Mouse (Mus musculus) testis, postnatal 10 days (tissue): ENCODE measurements at regions not wholly inside any gene's neighbourhood (a gene's known extent, or its start where the extent isn't known, plus 50 kb on each side); places are given as distances from the start of the nearest gene placed in this dataset.

ENCODE experiments used
- DNase-seq: peaks from one replicate; pipeline ENCODE4 v3.0.0; 2021; ENCODE audit warnings: low spot score

DNA sequence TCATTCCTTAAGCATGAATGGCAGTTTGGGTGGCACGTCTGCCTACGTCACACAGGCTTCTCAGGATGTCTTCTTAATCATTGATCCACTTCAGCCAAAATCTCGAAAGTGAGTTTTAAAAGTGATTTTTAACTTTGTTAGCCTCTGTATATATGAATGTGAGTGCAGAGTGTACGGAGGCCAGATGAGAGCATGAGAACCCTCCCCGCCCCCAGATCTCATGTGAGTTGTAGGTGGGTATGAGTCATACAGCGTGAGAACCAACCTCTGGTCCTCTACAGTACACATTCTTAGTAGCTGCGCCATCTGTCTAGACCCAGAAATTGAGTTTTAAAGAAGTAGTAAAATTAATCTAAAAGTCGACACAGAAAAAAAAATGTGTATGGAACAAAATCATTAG lies 322.1 kb downstream of the Qdpr start:
- no peak for DNase-seq

DNA sequence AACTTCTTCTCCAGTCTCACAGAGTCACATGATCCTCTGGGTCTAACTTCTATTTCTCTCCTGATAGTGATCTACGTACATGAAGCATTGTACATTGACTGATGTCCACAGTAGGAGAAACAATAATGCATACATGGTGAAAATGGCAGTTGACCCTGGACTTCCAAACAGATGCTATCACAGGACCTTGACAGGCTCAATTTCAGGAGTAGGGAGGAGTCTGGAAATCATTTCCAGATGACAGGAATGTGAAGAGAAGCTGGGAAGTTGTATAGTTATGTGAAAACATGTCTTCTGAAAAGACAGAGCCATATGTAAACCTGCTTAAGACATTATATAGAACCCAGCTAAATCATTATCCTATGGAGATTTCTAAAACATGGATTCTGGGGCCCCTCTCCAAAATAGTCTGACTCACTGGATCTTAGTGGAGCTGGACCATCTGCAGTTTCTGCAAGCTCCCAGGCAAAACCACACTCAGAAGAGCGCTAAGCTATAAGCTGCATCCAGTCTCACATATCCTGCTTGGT lies 322.3 kb upstream of the Ldb2 start:
- no peak for DNase-seq

DNA sequence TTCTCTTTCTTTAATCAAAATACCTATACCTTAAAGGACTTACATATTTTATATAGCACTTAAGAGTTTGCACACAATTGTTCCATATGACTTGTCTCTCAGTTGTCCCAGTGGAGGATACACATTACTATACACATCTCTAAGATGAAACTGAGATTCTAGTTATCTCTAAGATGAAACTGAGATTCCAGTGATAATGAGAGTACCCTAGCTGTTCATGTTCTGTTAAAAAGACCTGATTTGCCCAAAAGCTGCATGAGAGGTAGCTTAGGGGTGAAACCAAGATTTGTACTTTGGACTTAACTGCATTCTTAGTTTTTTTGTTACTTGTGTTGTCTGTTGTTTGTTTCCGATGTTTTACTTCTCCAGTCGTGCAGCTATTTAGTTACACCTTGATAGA lies 320.3 kb upstream of the Ldb2 start:
- DNase-seq = no peak

DNA sequence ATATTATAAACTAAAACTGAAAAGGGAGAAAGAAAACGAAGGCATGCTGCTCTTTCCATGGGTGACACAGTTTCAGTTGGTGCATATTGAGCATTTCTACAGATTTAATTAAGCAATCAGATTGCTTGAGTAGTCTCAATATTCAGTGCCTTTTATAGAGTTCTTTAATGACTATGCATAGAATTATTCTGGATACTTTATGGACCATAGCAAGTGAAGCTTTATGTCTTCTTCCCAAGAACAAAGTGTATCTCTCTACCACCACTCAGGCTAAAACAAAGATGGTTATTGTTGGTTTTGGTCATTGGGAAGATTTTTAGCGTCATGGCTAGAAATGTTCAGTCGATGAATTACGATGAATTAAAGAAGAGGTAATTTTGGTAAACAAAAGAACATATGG lies 311.8 kb upstream of the Ldb2 start:
- no peak for DNase-seq

DNA sequence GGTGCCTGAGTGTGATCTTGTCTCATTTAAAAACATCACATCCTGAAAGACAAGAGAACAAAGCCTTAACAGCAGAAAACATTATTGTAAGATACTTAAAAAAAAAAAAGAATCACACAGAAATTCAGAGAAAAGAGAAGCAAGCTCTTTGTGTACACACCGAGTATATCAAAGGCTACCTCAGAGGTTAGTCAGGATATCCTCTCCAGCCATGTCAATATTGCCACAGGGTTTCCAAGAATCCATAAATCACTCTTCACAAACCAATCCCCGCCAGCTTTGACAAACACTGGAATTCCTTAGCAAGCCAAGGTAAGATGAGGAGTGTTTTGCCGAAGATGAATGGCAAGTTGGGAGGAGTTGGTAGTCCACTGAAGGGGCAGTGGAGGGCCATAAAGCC lies 311.3 kb upstream of the Ldb2 start:
- no peak for DNase-seq

DNA sequence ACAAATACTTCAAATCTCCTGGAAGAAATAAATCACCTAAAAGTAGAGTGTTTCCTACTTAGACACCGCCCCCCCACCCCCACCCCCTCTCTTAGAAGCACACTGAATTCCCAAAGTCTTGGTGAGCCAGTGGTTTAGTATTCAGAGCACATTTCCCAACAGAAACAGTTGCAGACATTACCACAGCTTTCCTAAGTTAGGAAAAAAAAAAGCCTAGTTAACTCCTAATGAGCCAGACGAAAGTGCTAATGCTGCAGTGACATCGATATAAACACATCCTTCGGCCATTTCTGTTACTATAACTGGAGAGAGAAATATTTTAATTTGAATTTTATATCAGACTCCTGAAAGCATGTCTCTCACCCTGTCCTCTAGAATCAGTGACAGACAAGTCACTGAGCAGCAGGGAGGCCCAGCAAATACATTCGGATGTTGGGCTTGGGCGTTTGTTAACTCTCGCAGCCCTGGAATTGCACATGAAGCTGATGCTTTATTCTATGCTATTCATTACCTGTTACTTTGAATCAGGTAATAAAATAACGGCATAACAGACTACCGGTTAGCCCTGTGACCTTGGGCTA lies 305.8 kb upstream of the Ldb2 start:
- DNase-seq = no peak

DNA sequence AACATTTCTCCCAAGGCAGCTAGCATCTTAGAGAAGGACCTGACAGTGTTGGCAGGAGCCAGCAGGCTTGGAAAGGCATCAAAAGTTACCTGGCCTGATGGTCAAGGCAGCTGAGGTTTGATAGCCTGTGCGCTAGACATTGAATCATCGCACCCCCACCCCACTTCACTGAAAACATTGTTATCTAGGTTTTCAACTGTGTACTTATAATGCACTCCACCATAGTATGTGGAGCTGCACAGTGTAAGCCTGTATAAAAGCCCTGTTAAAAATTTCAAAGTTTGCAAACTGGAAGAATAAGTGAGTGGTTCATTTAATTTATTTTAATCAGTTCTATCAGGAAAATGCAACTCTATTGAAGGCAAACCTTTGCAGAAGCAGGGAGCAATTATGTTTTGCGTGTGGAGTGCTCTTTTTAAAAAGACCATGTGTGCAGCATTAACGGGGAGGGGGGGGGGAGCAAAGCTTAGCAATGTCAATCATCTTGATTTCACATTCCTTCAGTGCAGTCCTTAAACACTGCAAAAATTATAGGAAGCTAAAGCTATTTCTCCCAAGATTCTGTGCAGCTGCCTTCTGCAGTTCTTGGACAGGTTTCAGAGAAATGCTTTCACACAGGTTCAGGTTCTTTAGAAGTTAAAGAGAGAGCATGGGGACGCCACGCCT lies 304.4 kb upstream of the Ldb2 start:
- DNase-seq = no peak

DNA sequence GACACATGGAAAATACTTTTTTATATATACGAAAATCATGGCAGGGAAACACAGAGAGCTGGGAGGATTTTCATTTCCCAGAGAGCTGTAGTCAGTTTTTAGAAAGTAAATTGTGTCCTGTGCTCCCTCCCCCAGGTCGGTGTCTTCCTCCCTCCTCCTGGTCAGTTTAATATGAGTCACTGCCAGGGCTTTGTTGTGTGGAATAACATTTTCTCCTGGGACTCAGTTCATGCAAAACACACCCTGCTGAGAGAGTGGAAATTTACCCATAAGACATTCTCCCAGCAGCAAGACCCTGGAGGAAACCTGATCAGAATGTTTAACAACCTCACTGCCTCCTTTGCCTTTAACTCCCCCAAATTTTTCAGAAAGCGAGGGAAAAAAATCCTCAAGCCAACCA lies 303.2 kb upstream of the Ldb2 start:
- no peak for DNase-seq

DNA sequence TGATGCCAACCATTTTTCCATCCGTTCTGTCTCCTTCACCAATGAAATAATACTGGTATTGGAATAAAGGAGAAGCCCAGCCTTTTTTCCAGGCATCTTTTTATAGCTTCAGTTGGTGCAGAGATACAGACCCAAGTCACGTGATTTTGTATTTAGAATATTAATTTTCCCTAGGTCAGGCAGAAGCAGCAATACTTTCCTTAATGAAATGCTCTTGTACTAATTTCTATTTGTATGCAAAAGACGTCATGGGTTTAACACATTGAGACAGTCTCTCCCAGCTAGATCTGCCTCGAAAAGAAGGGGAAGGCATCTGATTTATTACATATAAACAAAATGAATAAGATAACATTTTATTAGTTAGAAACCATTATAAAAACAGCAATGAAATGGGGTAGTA lies 302.3 kb upstream of the Ldb2 start:
- no peak for DNase-seq

DNA sequence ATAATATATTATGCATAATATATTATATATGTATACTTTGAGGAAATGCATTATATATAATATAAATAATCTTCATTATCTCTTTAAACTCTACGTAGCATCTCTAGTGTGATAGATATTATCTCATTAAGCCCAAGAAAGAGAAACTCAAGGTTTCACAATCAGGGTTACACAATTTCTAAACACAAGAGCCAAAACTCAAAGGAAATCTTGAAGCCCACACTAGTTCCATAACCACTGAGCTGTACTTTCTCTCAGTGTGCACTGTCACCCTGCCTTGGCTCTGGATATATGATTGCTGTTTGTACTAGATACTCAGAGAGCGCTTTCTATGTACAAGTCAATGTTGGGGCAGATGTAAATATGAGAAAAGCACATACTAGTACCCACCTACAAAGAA lies 299.6 kb upstream of the Ldb2 start:
- DNase-seq = no peak

DNA sequence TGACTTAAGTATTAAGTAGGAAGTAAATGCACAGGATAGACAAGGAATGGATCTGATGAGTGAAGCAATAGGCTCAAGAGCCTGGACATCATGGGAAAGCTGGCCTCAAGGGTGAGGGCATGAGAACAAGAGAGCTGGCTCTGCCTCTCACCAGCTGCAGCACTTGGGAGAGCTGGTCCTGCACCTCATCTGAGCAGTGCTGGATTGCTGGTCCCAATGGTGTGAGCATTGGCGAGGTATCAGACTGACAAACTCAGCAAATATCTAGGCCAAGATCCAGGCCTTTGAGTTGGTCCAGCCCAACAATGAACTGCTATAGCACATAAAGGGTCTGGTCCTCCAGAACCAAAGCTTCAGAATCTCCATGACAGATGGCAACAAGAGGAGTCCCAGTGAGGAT lies 298.5 kb upstream of the Ldb2 start:
- no peak for DNase-seq

DNA sequence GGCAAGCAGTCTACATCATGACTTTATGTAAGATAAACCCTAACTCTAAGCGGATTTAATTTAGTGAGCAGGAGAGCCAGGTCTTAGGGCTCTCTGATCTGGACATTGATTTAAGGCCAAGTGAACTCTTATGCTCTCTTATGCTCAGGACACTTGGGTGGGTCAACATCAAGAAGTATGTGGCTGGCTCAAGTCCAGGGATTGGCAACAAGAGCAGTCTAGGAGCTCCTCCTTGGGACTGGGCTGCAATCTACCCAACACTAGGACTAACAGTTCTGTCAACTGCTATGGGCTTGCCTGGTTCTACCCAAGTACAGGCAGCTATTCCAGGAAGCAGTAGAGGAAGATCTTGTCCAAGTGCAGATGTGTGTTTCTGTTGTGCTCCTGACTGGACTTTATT lies 285.3 kb upstream of the Ldb2 start:
- no peak for DNase-seq

DNA sequence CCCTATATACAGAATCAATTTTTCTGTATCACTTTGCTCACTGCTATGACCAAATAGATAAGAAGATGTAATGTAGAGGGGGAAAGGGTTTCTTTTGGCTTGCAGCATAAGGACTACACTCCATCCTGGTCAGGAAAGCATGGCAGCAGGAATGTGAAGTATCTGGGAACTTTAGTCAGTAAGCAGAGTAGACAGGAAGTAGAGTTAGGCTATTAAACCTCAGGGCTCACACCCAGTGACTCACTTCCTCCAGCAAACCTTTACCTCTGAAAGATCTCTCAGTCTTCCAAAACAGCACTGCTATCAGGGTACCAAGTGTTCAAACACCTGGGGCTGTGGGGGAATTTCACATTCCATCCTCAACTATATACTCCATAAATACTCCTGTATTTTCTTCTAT lies 283.1 kb upstream of the Ldb2 start:
- no peak for DNase-seq

DNA sequence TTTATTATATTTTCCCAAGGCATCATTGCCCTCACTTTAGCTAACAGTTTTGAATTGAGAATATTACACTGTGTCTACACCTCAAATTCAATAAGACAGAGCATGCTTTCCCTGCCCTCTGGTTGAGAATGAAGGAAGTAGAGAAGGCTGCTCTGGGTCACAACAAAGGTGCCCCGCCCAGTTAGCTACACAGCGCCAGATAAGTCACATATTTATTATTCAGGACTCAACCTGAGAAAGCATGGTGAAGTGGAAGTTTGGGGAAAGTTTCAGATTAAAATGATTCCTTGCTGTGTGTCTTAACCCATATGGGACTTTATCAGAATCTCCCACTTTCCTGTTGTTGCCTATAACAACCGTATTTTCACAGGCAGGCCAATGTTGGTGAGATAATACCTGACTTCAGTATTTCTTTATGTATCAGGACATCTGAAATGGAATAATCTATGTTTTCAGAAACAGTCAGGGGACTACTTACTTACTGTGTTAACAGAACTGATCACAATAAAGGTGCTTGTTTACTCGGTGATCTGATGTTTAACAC lies 276.9 kb upstream of the Ldb2 start:
- no peak for DNase-seq

DNA sequence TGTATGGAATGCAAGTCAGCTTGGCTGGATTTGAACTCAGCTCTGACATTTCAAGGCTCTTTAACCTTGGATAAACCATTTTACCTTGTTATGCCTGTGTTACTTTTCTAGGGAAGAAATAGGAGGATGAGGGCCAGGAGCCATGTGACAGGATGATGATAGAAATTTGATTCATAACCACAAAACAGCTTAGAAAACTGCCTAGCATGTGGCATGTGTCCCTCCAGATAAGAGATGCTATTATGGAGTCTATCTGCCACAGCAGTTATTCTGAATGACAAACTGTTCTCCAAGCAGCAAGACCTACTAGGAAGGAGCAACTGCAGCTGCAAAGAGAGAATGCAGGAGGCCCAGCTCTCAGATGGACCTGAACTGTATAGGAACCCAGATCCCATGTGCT lies 275.7 kb upstream of the Ldb2 start:
- DNase-seq = no peak

DNA sequence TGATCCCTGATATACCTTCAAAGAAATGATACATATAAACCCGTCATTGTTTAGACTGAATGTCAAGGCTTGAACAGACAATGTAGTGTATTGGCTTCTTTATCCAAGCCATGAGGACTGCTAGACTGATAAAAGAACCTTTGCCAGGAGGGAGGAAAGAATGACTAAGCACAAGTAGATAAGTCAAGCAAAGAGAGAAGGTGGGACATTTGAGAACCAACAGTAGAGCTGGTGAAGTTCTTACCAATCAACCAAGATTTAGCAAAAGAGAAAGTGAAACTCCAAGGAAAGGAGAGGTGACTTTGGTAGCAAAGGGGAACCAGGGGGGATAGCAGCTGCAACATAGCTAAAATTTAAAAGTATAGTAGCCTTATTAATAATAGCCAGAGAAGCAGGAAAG lies 273.0 kb upstream of the Ldb2 start:
- DNase-seq = no peak

DNA sequence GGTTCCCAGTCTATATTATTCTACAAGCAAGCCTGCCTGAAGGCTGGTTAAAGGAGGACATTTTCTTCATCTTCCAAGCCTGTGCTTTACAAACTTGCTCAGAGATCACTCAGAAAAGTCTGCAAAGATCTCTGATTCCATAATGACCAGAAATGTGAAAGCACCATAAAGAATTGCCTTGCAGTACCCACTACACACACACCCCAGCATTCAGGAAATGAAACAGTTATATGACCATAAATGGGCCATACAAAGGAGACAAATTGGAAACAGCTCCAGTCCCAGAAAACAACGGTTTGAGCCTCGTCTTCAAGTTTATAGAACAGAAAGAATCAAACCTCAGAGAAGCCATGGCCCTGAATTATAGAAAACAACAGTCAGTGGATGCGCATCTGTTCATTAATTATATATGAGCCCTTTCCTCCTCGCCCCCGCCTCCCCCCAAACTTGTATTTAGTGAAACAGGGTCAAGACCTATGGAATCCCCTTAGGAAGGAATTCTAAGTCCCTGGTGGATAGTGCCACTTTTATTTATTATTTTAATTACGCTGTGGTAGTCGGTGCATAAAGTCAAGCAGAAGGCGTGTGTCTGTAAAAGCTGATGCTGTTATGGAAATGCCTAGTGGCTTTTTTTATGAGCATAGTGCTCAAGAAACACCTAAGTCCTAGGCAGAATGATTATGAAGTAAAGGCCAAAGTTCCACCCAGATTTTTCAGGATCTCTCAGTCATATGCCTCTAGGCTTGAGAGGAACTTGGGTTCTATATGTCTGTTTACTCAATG lies 266.6 kb upstream of the Ldb2 start:
- no peak for DNase-seq

DNA sequence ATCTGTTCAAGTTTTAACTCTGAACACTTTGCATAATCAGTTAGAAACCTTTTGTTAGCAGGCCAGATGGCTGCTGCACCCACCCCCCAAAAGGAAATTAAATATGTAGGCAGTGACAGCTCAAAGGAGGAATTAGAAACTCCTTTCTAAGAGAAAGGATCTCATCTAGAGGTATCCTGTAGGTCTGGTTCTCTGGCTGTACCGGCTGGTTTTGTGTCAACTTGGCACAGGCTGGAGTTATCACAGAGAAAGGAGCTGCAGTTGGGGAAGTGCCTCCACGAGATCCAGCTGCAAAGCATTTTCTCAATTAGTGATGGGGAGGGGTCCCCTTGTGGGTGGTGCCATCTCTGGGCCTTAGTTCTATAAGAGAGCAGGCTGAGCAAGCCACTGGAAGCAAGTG lies 263.1 kb upstream of the Ldb2 start:
- no peak for DNase-seq

DNA sequence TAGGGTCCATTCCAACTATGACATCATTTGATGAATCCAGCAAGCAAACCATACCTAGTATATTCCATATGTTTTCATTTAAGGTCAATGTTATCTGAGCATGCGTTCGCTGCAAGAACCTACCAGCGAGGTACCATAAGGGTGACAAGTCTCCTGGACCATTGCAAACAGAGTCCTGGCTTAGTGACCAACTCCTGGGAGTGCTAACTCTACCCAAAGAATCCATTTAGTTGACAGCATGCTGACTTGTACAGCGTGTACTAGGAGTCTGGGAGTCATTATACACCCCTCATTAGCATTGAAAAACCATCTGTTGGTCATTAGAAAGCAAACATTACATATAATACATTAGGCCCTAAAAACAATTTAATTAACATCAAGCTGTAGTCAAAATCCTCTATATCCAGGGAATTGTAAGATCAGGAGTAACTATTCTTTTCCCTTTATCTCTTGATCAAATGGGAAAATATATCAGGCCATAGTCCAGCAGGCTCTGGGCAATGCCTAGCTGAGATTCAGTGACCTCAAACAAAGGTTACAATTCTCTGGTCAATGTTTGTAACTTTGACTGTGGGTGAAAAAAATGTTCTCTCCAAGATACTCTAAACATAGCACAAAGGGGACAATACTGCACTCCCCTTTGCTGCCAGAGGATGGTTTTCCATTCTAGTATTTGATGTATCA lies 255.9 kb upstream of the Ldb2 start:
- DNase-seq = no peak

DNA sequence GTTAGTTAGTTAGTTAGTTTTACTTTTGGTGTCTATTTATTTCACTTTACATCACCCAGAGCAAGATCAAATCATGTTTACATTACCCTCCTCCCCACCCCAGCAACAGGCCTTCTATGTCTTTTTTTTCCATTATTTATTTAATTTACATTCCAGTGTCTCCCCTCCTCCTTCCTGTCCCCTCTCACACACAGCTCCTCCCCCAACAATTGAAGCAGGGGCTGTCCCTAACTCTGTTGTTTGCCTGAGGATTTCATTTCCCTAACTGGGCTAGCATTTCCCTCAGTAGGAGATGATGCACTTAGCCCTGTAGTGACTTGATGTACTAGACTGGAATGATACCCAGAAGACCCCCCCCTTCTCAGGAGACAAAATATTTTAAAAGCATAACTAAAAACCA lies 249.9 kb upstream of the Ldb2 start:
- DNase-seq = no peak

DNA sequence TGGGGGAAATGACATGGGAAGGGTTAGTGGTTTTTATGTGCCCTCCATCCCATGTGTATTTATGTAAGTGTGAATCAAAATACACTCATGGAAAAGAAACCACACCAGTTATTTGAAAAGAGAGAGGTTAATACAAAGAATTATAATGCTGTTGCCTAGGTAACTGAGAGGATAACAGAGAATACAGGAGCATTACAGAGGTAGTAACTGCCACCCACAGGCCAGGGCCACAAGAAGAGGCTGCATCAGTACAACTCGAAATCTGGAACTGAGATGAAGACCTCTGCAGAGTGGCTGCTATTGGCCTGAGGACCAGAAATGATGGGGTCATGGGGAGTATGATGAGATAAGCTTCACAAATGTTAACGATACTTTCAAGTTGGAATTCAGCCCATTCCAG lies 243.4 kb upstream of the Ldb2 start:
- no peak for DNase-seq

DNA sequence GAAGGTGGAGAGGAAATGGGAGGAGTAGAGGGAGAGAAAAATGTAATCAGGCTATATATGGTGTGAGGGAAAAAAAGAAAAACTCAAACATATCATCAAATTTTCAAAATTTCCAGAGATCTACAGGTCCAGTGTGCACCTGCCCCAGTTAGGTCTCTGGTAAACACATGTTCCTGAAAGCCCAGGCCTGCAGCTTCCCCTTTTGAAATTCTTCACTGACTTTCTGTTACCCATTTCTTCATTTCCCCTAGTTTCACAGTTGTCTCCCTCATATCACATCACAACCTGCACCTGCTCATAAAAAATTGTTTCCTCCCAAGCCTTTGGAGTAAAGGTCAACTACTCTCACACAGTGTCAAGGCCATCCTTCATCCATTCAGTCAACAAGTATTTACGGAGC lies 236.9 kb upstream of the Ldb2 start:
- no peak for DNase-seq

DNA sequence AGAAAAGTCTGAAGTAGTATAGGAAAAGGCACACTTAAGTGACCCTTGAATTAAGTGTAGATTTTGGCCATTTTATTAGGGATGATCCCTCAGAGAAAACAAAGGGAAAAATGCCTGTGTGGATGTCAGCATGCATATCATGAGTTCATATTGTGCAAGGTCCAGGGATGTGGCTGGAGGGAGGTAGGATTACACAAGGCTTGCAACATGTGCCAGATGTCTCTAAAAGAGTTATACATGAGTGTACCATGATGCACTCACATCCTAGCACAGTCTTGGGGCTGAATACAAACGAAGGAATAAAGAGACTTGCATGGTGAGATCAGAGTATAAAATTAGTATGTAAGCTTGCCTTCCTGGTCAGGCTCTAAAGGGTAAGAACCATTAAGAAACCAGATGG lies 233.7 kb upstream of the Ldb2 start:
- DNase-seq = no peak
